Mouse (Mus musculus) forebrain, postnatal 0 days (tissue): ENCODE measurements around the gene Mipep. TPM values are rescaled to one million over a fixed set of nuclear protein-coding genes. Genes with fewer than 3 reads are reported as not detected.
A peak's percentile ranks its signal among the peaks of the same experiment; 100 is the strongest.

Source experiments
- ATAC-seq: fragments of 200-750 bp; cut with Nextera tagmentation; 2 replicates; pipeline ENCODE4 v1.8.0; 2017; ENCODE audit warnings: mild to moderate bottlenecking, moderate library complexity
- DNase-seq: peaks from one replicate; pipeline ENCODE4 v3.0.0-alpha.2; 2015
- H3K27ac ChIP-seq: fragments of 300-500 bp; sonication (generic); 2 replicates; pipeline ENCODE4 v1.5.1; 2014; ENCODE audit warnings: low read depth, mild to moderate bottlenecking, antibody characterized with exemption, low read length, moderate library complexity, mixed read lengths
- H3K27me3 ChIP-seq: fragments of 300-500 bp; sonication (generic); 2 replicates; pipeline ENCODE4 v1.6.1; 2014; ENCODE audit warnings: mild to moderate bottlenecking, low read length, mixed read lengths; ENCODE audit not compliant: insufficient read depth
- H3K36me3 ChIP-seq: fragments of 300-500 bp; sonication (generic); 2 replicates; pipeline ENCODE4 v1.6.1; 2014; ENCODE audit warnings: mild to moderate bottlenecking, moderate library complexity; ENCODE audit not compliant: insufficient read depth
- H3K4me1 ChIP-seq: fragments of 300-500 bp; sonication (generic); 2 replicates; pipeline ENCODE4 v1.6.1; 2014; ENCODE audit warnings: antibody characterized with exemption; ENCODE audit not compliant: insufficient read depth
- H3K4me2 ChIP-seq: fragments of 300-500 bp; sonication (generic); 2 replicates; pipeline ENCODE4 v1.6.1; 2014; ENCODE audit warnings: low read depth, mild to moderate bottlenecking, moderate library complexity
- H3K4me3 ChIP-seq: fragments of 300-500 bp; sonication (generic); 2 replicates; pipeline ENCODE4 v1.5.1; 2014; ENCODE audit warnings: low read depth, low read length, mixed read lengths
- H3K9ac ChIP-seq: fragments of 300-500 bp; sonication (generic); 2 replicates; pipeline ENCODE4 v1.6.1; 2014; ENCODE audit warnings: mild to moderate bottlenecking
- H3K9me3 ChIP-seq: fragments of 300-500 bp; sonication (generic); 2 replicates; pipeline ENCODE4 v1.6.1; 2016; ENCODE audit warnings: low read length
- CTCF ChIP-seq: sonication (generic); IDR thresholded peaks from 2 replicates; pipeline ENCODE4 v1.5.1; 2016; ENCODE audit warnings: antibody characterized with exemption, control low read depth, low read depth
- WGBS: fragments of 180-500 bp; shearing (Covaris S2); extraction: QIAGEN DNeasy Blood & Tissue Kit; methylation state at CpG from one replicate; pipeline ENCODE4 v1.1.7; 2014; 5-methylcytosine and 5-hydroxymethylcytosine counted together
- polyA plus RNA-seq: library from polyadenylated mRNA; unstranded; fragments of >200 nt; fragmentation: Nextera tagmentation; extraction: Ambion mirVana; gene quantifications from 2 replicates; pipeline ENCODE4 v1.2.1, GENCODE M21; 2015
- total RNA-seq: library from RNA; depleted of rRNA; stranded (reverse); fragments of >200 nt; gene quantifications from 2 replicates; pipeline ENCODE4 v1.2.3, GENCODE M21; 2014; rRNA removed

Mipep gene
- 26.6 and 27.4 TPM in 2 replicates for total RNA-seq
- 18.3 and 19.4 TPM in 2 replicates for polyA plus RNA-seq

- WGBS: under 1% methylated on average over 61 of the region's 61 CpGs
- H3K9me3 ChIP-seq: no peaks in the 10 kb centered on the region
- DNase-seq (peak; percentile 93), ATAC-seq (peak; percentile 97)
- H3K4me2 ChIP-seq: peak within 1 kb of the TSS; percentile 81
- H3K27ac ChIP-seq: peak within 1 kb of the TSS; percentile 64; the same call in 1 of the 2 replicates
- peak within 1 kb of the TSS; percentile 62 for H3K9ac ChIP-seq
- TF ChIP-seq CTCF: peak; percentile 94
- peaks cover 14% of the 10 kb centered on the region for H3K36me3 ChIP-seq
- peak within 1 kb of the TSS; percentile 74 for H3K4me3 ChIP-seq
- H3K4me1 ChIP-seq: no peaks in the 10 kb centered on the region
- no peaks in the 10 kb centered on the region for H3K27me3 ChIP-seq
These were observed at the start of gene Mipep for GRCm38 (mm10) chr14:60784427-60785315. TSS of gene Mipep (plus strand) at chr14:60784573.

GRCm38 (mm10) chr14:60735206-60735605 is 49.2 kb upstream of the Mipep start:
- 43% methylated on average over 5 of the region's 5 CpGs for WGBS
- no peak overlapping the region for H3K27ac ChIP-seq
- ATAC-seq: no peak
- peaks cover 24% of the 10 kb centered on the region for H3K4me1 ChIP-seq
- no peak for TF ChIP-seq CTCF
- H3K9me3 ChIP-seq: no peaks in the 10 kb centered on the region
- H3K9ac ChIP-seq: no peak overlapping the region
- H3K36me3 ChIP-seq: no peaks in the 10 kb centered on the region
- no peak for DNase-seq
- no peak overlapping the region for H3K4me3 ChIP-seq
- no peak overlapping the region for H3K4me2 ChIP-seq
- H3K27me3 ChIP-seq: no peaks in the 10 kb centered on the region

DNA sequence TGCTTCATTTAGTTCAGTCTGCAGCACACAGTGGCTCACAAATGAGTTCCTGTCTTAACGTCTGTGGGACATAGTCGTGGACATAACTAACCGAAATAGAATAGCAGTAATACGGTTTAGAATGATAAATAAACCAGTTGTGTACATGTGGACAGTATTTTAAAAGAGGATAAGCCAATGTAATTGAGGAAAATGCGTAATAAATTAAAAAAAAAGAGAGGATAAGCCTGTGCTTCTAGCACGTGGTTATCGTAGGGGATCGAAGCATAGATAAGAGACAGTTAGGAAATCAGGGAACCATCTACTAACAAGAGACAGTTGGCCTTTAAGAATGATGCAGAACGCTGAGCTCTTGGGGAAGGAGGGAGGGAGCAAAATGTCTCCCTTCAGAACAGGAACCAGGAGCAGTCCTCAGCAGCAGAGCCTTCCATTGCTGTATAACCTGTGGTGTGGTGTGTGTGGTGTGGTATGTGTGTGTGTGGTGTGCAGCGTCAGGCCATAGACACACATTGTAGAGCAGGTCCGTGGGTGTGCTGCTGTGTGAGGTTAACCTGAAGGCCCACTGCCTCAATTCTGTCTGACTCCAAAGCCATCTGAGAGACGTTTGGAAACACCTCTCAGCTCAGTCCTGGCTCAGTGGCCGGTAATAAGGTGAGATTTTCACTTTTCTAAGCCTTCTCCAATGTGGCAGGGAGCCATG is 48.4 kb upstream of the Mipep start:
- no peak for TF ChIP-seq CTCF
- no peak overlapping the region for H3K4me3 ChIP-seq
- H3K36me3 ChIP-seq: no peaks in the 10 kb centered on the region
- 49% methylated on average over 13 of the region's 13 CpGs for WGBS
- no peaks in the 10 kb centered on the region for H3K9me3 ChIP-seq
- no peaks in the 10 kb centered on the region for H3K27me3 ChIP-seq
- ATAC-seq: no peak
- peak overlapping the region; percentile 45; the same call in 1 of the 2 replicates for H3K27ac ChIP-seq
- no peak for DNase-seq
- H3K4me1 ChIP-seq: peaks cover 24% of the 10 kb centered on the region
- no peak overlapping the region for H3K4me2 ChIP-seq
- no peak overlapping the region for H3K9ac ChIP-seq

DNA sequence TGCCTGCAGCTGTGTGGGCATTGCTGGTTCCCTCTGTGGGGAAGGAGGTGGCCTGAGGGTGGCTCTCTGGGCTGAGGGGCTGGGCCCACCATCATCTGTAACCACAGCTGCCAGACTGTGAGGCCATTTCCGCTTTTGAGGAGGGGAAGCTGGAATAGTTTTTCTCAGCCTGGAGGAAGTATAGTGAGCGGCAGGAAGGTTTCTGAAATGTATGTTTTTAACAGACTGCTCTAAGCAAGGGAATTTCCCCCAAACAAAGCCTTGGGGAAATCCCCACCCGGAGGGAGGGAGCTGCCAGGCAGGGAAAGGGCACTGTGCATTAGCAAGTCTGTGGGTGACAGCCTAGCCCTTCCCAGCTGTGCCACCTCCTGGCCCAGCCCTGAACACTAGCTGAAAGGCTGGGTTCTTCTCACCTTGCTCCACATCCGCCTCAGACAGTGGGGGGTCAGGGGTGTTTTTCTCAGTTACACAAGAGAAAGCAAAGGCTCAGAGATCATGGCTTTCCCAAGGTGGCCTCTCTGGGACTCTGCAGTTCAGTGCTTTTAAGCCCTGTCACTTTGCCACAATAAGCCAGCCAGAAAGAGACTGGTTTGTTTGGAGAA is 47.7 kb upstream of the Mipep start:
- TF ChIP-seq CTCF: no peak
- Histone ChIP-seq H3K9me3 (no peaks in the 10 kb centered on the region), H3K36me3 (no peaks in the 10 kb centered on the region), H3K4me2 (no peak overlapping the region), H3K9ac (no peak overlapping the region), H3K27me3 (no peaks in the 10 kb centered on the region), H3K4me1 (peaks cover 24% of the 10 kb centered on the region), H3K4me3 (no peak overlapping the region), H3K27ac (peak overlapping the region; percentile 45; the same call in 1 of the 2 replicates)
- DNase-seq: peak; percentile 33
- ATAC-seq: no peak
- WGBS: 12% methylated on average over 4 of the region's 4 CpGs

GRCm38 (mm10) chr14:60737202-60737611 is 47.2 kb upstream of the Mipep start:
- Histone ChIP-seq H3K27me3 (no peaks in the 10 kb centered on the region), H3K4me1 (peaks cover 24% of the 10 kb centered on the region)
- no peak for DNase-seq

DNA sequence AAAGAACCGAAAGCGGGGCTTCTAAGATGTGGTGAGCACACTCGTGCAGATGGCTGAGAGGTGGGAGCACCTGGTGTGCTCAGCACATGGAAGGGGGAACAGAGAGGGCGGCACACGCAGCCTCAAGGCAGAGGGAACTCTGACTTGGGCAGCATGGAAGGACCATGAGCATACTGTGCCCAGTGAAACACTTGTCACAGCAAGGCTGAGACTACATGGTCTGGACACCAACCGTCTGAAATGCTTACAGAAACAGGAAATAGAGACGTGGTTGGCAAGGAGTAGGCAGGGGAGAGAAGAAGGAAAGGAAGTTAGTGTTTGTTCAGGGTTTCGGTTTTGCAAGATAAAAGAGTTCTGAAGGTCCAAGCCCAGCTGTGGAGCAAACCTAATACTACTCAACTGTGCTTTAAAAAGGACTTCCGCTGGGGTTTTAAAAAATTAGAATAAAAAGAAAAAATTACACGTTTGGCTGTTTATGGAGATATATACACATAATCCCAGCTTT is 45.9 kb upstream of the Mipep start:
- Histone ChIP-seq H3K27me3 (no peaks in the 10 kb centered on the region), H3K4me1 (peaks cover 15% of the 10 kb centered on the region), H3K9ac (no peak overlapping the region), H3K36me3 (no peaks in the 10 kb centered on the region), H3K4me2 (no peak overlapping the region), H3K27ac (no peak overlapping the region), H3K9me3 (no peaks in the 10 kb centered on the region), H3K4me3 (no peak overlapping the region)
- WGBS: 60% methylated on average over 10 of the region's 10 CpGs
- no peak for TF ChIP-seq CTCF
- no peak for DNase-seq
- no peak for ATAC-seq

More at GRCm38 (mm10) chr14:60737202-60737611, 47.2 kb upstream of the Mipep start:
- WGBS: 25% methylated on average over 7 of the region's 7 CpGs
- no peak for ATAC-seq
- H3K27ac ChIP-seq: 0 out of 2 replicates have a peak overlapping the region, but pooled peaks have one; percentile 15
- no peaks in the 10 kb centered on the region for H3K36me3 ChIP-seq
- no peaks in the 10 kb centered on the region for H3K9me3 ChIP-seq
- no peak for TF ChIP-seq CTCF
- no peak overlapping the region for H3K4me2 ChIP-seq
- no peak overlapping the region for H3K9ac ChIP-seq
- no peak overlapping the region for H3K4me3 ChIP-seq
